Mouse (Mus musculus) thymus, adult 2 months (tissue): ENCODE measurements at regions not wholly inside any gene's neighbourhood (a gene's known extent, or its start where the extent isn't known, plus 50 kb on each side); places are given as distances from the start of the nearest gene placed in this dataset.

ENCODE experiments used
- CTCF ChIP-seq: fragments of 200-500 bp; IDR thresholded peaks from 2 replicates; pipeline ENCODE4 v1.5.1; 2012; ENCODE audit warnings: mild to moderate bottlenecking, control low read depth, low read length, moderate library complexity, borderline replicate concordance; ENCODE audit not compliant: control insufficient read depth, poor library complexity, insufficient read depth; ENCODE audit errors: extremely low read depth
- POLR2A ChIP-seq: fragments of 200-500 bp; IDR thresholded peaks from 2 replicates; pipeline ENCODE4 v1.6.1; 2012; ENCODE audit warnings: mild to moderate bottlenecking, low read length, control low read depth, moderate library complexity; ENCODE audit not compliant: control insufficient read depth, poor library complexity, insufficient read depth; ENCODE audit errors: extremely low read depth

- TF ChIP-seq POLR2A (no peak), CTCF (no peak)
Observed at GRCm38 (mm10) chr14:76203135-76203534, 92.4 kb downstream of the Nufip1 start.
